Mouse (Mus musculus): Measurements from ENCODE around the gene Pprc1. TPM values are rescaled to one million over a fixed set of nuclear protein-coding genes. Genes with fewer than 3 reads are reported as not detected.

Gene Pprc1
- polyA plus RNA-seq, 1 experiment from 2014 or later: 51.0 TPM

GRCm38 (mm10) chr19:46004814-46005466 is 39.7 kb upstream of the Pprc1 start:
- Histone ChIP-seq H3K4me1 (replicated peaks; ENCODE audit: control insufficient read depth, insufficient read depth, low read length) (peaks cover 9% of the 10 kb centered on the region), H3K9me3 (ENCODE audit: control insufficient read depth, low read length) (no peaks in the 10 kb centered on the region), H3K9ac (ENCODE audit: low read length) (no peak overlapping the region), H3K4me2 (ENCODE audit: low read length) (no peak overlapping the region), H3K36me3 (ENCODE audit: control insufficient read depth, insufficient read depth, low read length) (0 out of 2 replicates have a peak, but pooled peaks cover 6% of the 10 kb centered on the region), H3K27ac (ENCODE audit: low read depth) (no peak overlapping the region), H3K4me3 (ENCODE audit: low read depth, low read length) (no peak overlapping the region), H3K27me3 (replicated peaks; ENCODE audit: control insufficient read depth, insufficient read depth, low read length) (no peaks in the 10 kb centered on the region)
- 80% methylated on average over 17 of the region's 17 CpGs for WGBS
- DNase-seq (ENCODE audit: low spot score): no peak
- ATAC-seq (replicated peaks; ENCODE audit: low FRiP score, low TSS enrichment, low read depth): no peak

GRCm38 (mm10) chr19:46005680-46006079 is 39.0 kb upstream of the Pprc1 start:
- no peak overlapping the region for H3K9ac ChIP-seq (ENCODE audit: low read length)
- 0 out of 2 replicates have a peak, but pooled peaks cover 6% of the 10 kb centered on the region for H3K36me3 ChIP-seq (ENCODE audit: control insufficient read depth, insufficient read depth, low read length)
- ATAC-seq (replicated peaks; ENCODE audit: low FRiP score, low TSS enrichment, low read depth): no peak
- H3K4me1 ChIP-seq (replicated peaks; ENCODE audit: control insufficient read depth, insufficient read depth, low read length): peaks cover 9% of the 10 kb centered on the region
- no peak overlapping the region for H3K27ac ChIP-seq (ENCODE audit: low read depth)
- H3K9me3 ChIP-seq (ENCODE audit: control insufficient read depth, low read length): no peaks in the 10 kb centered on the region
- H3K4me2 ChIP-seq (ENCODE audit: low read length): no peak overlapping the region
- DNase-seq (ENCODE audit: low spot score): no peak
- no peaks in the 10 kb centered on the region for H3K27me3 ChIP-seq (replicated peaks; ENCODE audit: control insufficient read depth, insufficient read depth, low read length)
- H3K4me3 ChIP-seq (ENCODE audit: low read depth, low read length): no peak overlapping the region
- WGBS: 82% methylated on average over 7 of the region's 7 CpGs

- H3K27ac ChIP-seq (ENCODE audit: low read depth): no peak overlapping the region
- 41% methylated on average over 12 of the region's 12 CpGs for WGBS
- H3K4me2 ChIP-seq (ENCODE audit: low read length): no peak overlapping the region
- ATAC-seq (replicated peaks; ENCODE audit: low FRiP score, low TSS enrichment, low read depth) (peak; percentile 55; the same call in 1 of the 2 replicates), DNase-seq (ENCODE audit: low spot score) (peak; percentile 92)
- H3K4me3 ChIP-seq (ENCODE audit: low read depth, low read length): no peak overlapping the region
- no peaks in the 10 kb centered on the region for H3K36me3 ChIP-seq (ENCODE audit: control insufficient read depth, insufficient read depth, low read length)
- H3K4me1 ChIP-seq (replicated peaks; ENCODE audit: control insufficient read depth, insufficient read depth, low read length): no peaks in the 10 kb centered on the region
- no peaks in the 10 kb centered on the region for H3K27me3 ChIP-seq (replicated peaks; ENCODE audit: control insufficient read depth, insufficient read depth, low read length)
- H3K9ac ChIP-seq (ENCODE audit: low read length): no peak overlapping the region
- H3K9me3 ChIP-seq (ENCODE audit: control insufficient read depth, low read length): no peaks in the 10 kb centered on the region
Observed at GRCm38 (mm10) chr19:46014572-46015178, 30.0 kb upstream of the Pprc1 start.

DNA sequence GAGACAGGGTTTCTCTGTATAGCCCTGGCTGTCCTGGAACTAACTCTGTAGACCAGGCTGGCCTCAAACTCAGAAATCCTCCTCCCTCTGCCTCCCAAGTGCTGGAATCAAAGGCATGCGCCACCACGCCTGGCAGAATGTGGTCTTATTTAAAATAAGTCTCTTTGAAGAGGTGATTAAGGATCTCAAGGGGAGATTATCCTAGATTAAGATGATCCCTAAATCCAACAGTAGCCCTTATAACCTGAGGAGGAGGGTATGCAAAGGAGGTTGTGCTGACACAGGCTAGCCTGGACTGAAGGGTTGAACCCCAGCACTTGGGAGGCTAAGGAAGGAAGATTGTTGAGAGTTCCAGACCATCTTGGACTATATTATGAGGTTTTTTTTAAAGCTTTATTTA is 28.7 kb upstream of the Pprc1 start:
- DNase-seq (ENCODE audit: low spot score) (no peak), ATAC-seq (replicated peaks; ENCODE audit: low FRiP score, low TSS enrichment, low read depth) (no peak)
- H3K27me3 ChIP-seq (replicated peaks; ENCODE audit: control insufficient read depth, insufficient read depth, low read length): no peaks in the 10 kb centered on the region
- H3K27ac ChIP-seq (ENCODE audit: low read depth): no peak overlapping the region
- no peaks in the 10 kb centered on the region for H3K9me3 ChIP-seq (ENCODE audit: control insufficient read depth, low read length)
- H3K9ac ChIP-seq (ENCODE audit: low read length): no peak overlapping the region
- no peak overlapping the region for H3K4me3 ChIP-seq (ENCODE audit: low read depth, low read length)
- H3K4me2 ChIP-seq (ENCODE audit: low read length): no peak overlapping the region
- H3K4me1 ChIP-seq (replicated peaks; ENCODE audit: control insufficient read depth, insufficient read depth, low read length): no peaks in the 10 kb centered on the region
- H3K36me3 ChIP-seq (ENCODE audit: control insufficient read depth, insufficient read depth, low read length): no peaks in the 10 kb centered on the region
- 69% methylated on average over 2 of the region's 2 CpGs for WGBS

GRCm38 (mm10) chr19:46024959-46025358 is 19.7 kb upstream of the Pprc1 start:
- Histone ChIP-seq H3K9me3 (ENCODE audit: control insufficient read depth, low read length) (peaks cover 5% of the 10 kb centered on the region; the same call in 1 of the 2 replicates), H3K27ac (ENCODE audit: low read depth) (no peak overlapping the region), H3K4me2 (ENCODE audit: low read length) (no peak overlapping the region), H3K4me3 (ENCODE audit: low read depth, low read length) (no peak overlapping the region), H3K27me3 (replicated peaks; ENCODE audit: control insufficient read depth, insufficient read depth, low read length) (no peaks in the 10 kb centered on the region), H3K4me1 (replicated peaks; ENCODE audit: control insufficient read depth, insufficient read depth, low read length) (no peaks in the 10 kb centered on the region), H3K36me3 (ENCODE audit: control insufficient read depth, insufficient read depth, low read length) (no peaks in the 10 kb centered on the region), H3K9ac (ENCODE audit: low read length) (no peak overlapping the region)
- ATAC-seq (replicated peaks; ENCODE audit: low FRiP score, low TSS enrichment, low read depth): peak; percentile 83
- peak; percentile 69 for DNase-seq (ENCODE audit: low spot score)
- 62% methylated on average over 6 of the region's 6 CpGs for WGBS

DNA sequence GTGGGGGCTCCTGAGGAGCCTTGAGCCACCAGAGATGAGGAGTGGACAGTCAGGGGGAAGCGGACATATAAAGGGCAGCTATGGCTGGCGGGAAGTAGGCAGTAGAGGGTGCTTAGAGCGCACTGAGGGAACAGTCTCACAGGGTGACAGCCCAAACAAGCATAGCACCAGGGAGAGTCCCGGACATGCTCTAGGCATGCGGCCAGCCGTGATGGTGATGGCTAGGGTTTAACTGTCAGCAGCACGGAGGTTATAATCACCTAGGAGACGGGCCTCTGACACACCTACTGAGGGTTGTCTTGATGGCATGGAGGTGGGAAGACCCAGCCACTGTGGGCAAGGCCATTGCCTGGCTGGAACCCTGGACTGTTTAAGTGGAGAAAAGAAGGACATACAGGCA is 18.1 kb upstream of the Pprc1 start:
- no peak overlapping the region for H3K9ac ChIP-seq (ENCODE audit: low read length)
- H3K9me3 ChIP-seq (ENCODE audit: control insufficient read depth, low read length): peaks cover 5% of the 10 kb centered on the region; the same call in 1 of the 2 replicates
- ATAC-seq (replicated peaks; ENCODE audit: low FRiP score, low TSS enrichment, low read depth) (no peak), DNase-seq (ENCODE audit: low spot score) (no peak)
- H3K4me3 ChIP-seq (ENCODE audit: low read depth, low read length): no peak overlapping the region
- peaks cover 12% of the 10 kb centered on the region for H3K36me3 ChIP-seq (ENCODE audit: control insufficient read depth, insufficient read depth, low read length)
- H3K27me3 ChIP-seq (replicated peaks; ENCODE audit: control insufficient read depth, insufficient read depth, low read length): no peaks in the 10 kb centered on the region
- H3K4me2 ChIP-seq (ENCODE audit: low read length): no peak overlapping the region
- WGBS: 54% methylated on average over 8 of the region's 8 CpGs
- no peak overlapping the region for H3K27ac ChIP-seq (ENCODE audit: low read depth)
- no peaks in the 10 kb centered on the region for H3K4me1 ChIP-seq (replicated peaks; ENCODE audit: control insufficient read depth, insufficient read depth, low read length)

DNA sequence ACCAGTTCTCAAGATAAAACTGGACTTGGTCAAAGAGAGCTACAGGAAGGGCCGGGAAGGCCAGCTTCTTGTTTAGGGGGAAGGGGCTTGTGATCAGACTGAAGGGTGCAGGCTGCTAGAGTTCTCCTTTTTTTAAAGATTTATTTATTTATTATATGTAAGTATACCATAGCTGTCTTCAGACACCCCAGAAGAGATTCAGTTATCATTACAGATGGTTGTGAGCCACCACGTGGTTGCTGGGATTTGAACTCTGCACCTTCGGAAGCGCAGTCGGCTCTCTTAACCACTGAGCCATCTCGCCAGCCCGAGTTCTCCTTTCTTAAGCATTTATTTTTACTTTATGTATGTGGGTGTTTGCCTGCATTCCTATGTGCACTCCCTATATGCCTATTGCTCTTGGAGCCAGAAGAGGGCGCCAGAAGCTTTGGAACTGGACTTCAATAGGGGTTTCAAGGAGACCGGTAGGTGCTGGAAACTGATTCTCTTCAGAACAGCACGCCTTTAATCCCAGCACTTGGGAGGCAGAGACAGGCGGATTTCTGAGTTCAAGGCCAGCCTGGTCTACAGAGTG is 15.9 kb upstream of the Pprc1 start:
- Histone ChIP-seq H3K36me3 (ENCODE audit: control insufficient read depth, insufficient read depth, low read length) (peaks cover 35% of the 10 kb centered on the region), H3K4me1 (replicated peaks; ENCODE audit: control insufficient read depth, insufficient read depth, low read length) (no peaks in the 10 kb centered on the region), H3K27ac (ENCODE audit: low read depth) (no peak overlapping the region), H3K4me3 (ENCODE audit: low read depth, low read length) (no peak overlapping the region), H3K9ac (ENCODE audit: low read length) (no peak overlapping the region), H3K9me3 (ENCODE audit: control insufficient read depth, low read length) (peaks cover 5% of the 10 kb centered on the region; the same call in 1 of the 2 replicates), H3K27me3 (replicated peaks; ENCODE audit: control insufficient read depth, insufficient read depth, low read length) (no peaks in the 10 kb centered on the region), H3K4me2 (ENCODE audit: low read length) (no peak overlapping the region)
- DNase-seq (ENCODE audit: low spot score) (no peak), ATAC-seq (replicated peaks; ENCODE audit: low FRiP score, low TSS enrichment, low read depth) (no peak)
- whole genome bisulfite sequencing: 77% methylated on average over 11 of the region's 11 CpGs

- Histone ChIP-seq H3K4me3 (ENCODE audit: low read depth, low read length) (no peak overlapping the region), H3K9me3 (ENCODE audit: control insufficient read depth, low read length) (peaks cover 5% of the 10 kb centered on the region; the same call in 1 of the 2 replicates), H3K36me3 (ENCODE audit: control insufficient read depth, insufficient read depth, low read length) (peaks cover 43% of the 10 kb centered on the region), H3K9ac (ENCODE audit: low read length) (no peak overlapping the region), H3K27me3 (replicated peaks; ENCODE audit: control insufficient read depth, insufficient read depth, low read length) (no peaks in the 10 kb centered on the region), H3K4me2 (ENCODE audit: low read length) (no peak overlapping the region), H3K27ac (ENCODE audit: low read depth) (no peak overlapping the region), H3K4me1 (replicated peaks; ENCODE audit: control insufficient read depth, insufficient read depth, low read length) (no peaks in the 10 kb centered on the region)
- 82% methylated on average over 1 of the region's 1 CpGs for whole genome bisulfite sequencing
- DNase-seq (ENCODE audit: low spot score) (no peak), ATAC-seq (replicated peaks; ENCODE audit: low FRiP score, low TSS enrichment, low read depth) (no peak)
Observed at GRCm38 (mm10) chr19:46029652-46030051, 15.0 kb upstream of the Pprc1 start.
